Mouse (Mus musculus): ENCODE data around the gene Abcc4.

Abcc4 gene

GRCm38 (mm10) chr14:118699508-118699907, 6.5 kb downstream of the Abcc4 start:
- DNase-seq (ENCODE audit: low read depth, low spot score) = no peak
- Histone ChIP-seq H3K36me3 (ENCODE audit: control insufficient read depth, insufficient read depth, low read length, poor library complexity, severe bottlenecking) (no peaks in the 10 kb centered on the region), H3K27me3 (ENCODE audit: control insufficient read depth, insufficient read depth, low read length, poor library complexity, severe bottlenecking) (no peaks in the 10 kb centered on the region)

GRCm38 (mm10) chr14:118696556-118697289, 9.3 kb downstream of the Abcc4 start:
- no peaks in the 10 kb centered on the region for H3K36me3 ChIP-seq (ENCODE audit: control insufficient read depth, insufficient read depth, low read length, poor library complexity, severe bottlenecking)
- DNase-seq (ENCODE audit: low read depth, low spot score) = no peak
- no peaks in the 10 kb centered on the region for H3K27me3 ChIP-seq (ENCODE audit: control insufficient read depth, insufficient read depth, low read length, poor library complexity, severe bottlenecking)

- no peaks in the 10 kb centered on the region for H3K27me3 ChIP-seq (ENCODE audit: control insufficient read depth, insufficient read depth, low read length, poor library complexity, severe bottlenecking)
- no peaks in the 10 kb centered on the region for H3K36me3 ChIP-seq (ENCODE audit: control insufficient read depth, insufficient read depth, low read length, poor library complexity, severe bottlenecking)
Observed at GRCm38 (mm10) chr14:118695866-118696265, 10.2 kb downstream of the Abcc4 start.

GRCm38 (mm10) chr14:118694321-118694720, 11.7 kb downstream of the Abcc4 start:
- no peak for DNase-seq (ENCODE audit: low read depth, low spot score)
- Histone ChIP-seq H3K27me3 (ENCODE audit: control insufficient read depth, insufficient read depth, low read length, poor library complexity, severe bottlenecking) (no peaks in the 10 kb centered on the region), H3K36me3 (ENCODE audit: control insufficient read depth, insufficient read depth, low read length, poor library complexity, severe bottlenecking) (no peaks in the 10 kb centered on the region)

More at GRCm38 (mm10) chr14:118695866-118696265, 10.2 kb downstream of the Abcc4 start:
- DNase-seq (ENCODE audit: low read depth, low spot score) = no peak

- H3K27me3 ChIP-seq (ENCODE audit: control insufficient read depth, insufficient read depth, low read length, poor library complexity, severe bottlenecking) = no peaks in the 10 kb centered on the region
- DNase-seq (ENCODE audit: low read depth, low spot score) = peak; percentile 87
- H3K36me3 ChIP-seq (ENCODE audit: control insufficient read depth, insufficient read depth, low read length, poor library complexity, severe bottlenecking) = no peaks in the 10 kb centered on the region
Observed at GRCm38 (mm10) chr14:118691910-118692309, 14.1 kb downstream of the Abcc4 start.

GRCm38 (mm10) chr14:118691404-118691803, 14.6 kb downstream of the Abcc4 start:
- Histone ChIP-seq H3K36me3 (ENCODE audit: control insufficient read depth, insufficient read depth, low read length, poor library complexity, severe bottlenecking) (no peaks in the 10 kb centered on the region), H3K27me3 (ENCODE audit: control insufficient read depth, insufficient read depth, low read length, poor library complexity, severe bottlenecking) (no peaks in the 10 kb centered on the region)
- DNase-seq (ENCODE audit: low read depth, low spot score) = no peak

- no peaks in the 10 kb centered on the region for H3K36me3 ChIP-seq (ENCODE audit: control insufficient read depth, insufficient read depth, low read length, poor library complexity, severe bottlenecking)
- DNase-seq (ENCODE audit: low read depth, low spot score) = peak; percentile 17
Observed at GRCm38 (mm10) chr14:118690921-118691320, 15.1 kb downstream of the Abcc4 start.

GRCm38 (mm10) chr14:118690336-118690735, 15.7 kb downstream of the Abcc4 start:
- no peaks in the 10 kb centered on the region for H3K36me3 ChIP-seq (ENCODE audit: control insufficient read depth, insufficient read depth, low read length, poor library complexity, severe bottlenecking)
- H3K27me3 ChIP-seq (ENCODE audit: control insufficient read depth, insufficient read depth, low read length, poor library complexity, severe bottlenecking) = no peaks in the 10 kb centered on the region
- DNase-seq (ENCODE audit: low read depth, low spot score) = no peak

More at GRCm38 (mm10) chr14:118690921-118691320, 15.1 kb downstream of the Abcc4 start:
- no peaks in the 10 kb centered on the region for H3K27me3 ChIP-seq (ENCODE audit: control insufficient read depth, insufficient read depth, low read length, poor library complexity, severe bottlenecking)

- peak; percentile 40 for DNase-seq (ENCODE audit: low read depth, low spot score)
- H3K36me3 ChIP-seq (ENCODE audit: control insufficient read depth, insufficient read depth, low read length, poor library complexity, severe bottlenecking) = no peaks in the 10 kb centered on the region
Observed at GRCm38 (mm10) chr14:118688643-118689042, 17.4 kb downstream of the Abcc4 start.

GRCm38 (mm10) chr14:118686861-118687260, 19.2 kb downstream of the Abcc4 start:
- no peaks in the 10 kb centered on the region for H3K27me3 ChIP-seq (ENCODE audit: control insufficient read depth, insufficient read depth, low read length, poor library complexity, severe bottlenecking)
- H3K36me3 ChIP-seq (ENCODE audit: control insufficient read depth, insufficient read depth, low read length, poor library complexity, severe bottlenecking) = no peaks in the 10 kb centered on the region
- DNase-seq (ENCODE audit: low read depth, low spot score) = no peak

More at GRCm38 (mm10) chr14:118688643-118689042, 17.4 kb downstream of the Abcc4 start:
- H3K27me3 ChIP-seq (ENCODE audit: control insufficient read depth, insufficient read depth, low read length, poor library complexity, severe bottlenecking) = no peaks in the 10 kb centered on the region

- Histone ChIP-seq H3K27me3 (ENCODE audit: control insufficient read depth, insufficient read depth, low read length, poor library complexity, severe bottlenecking) (no peaks in the 10 kb centered on the region), H3K36me3 (ENCODE audit: control insufficient read depth, insufficient read depth, low read length, poor library complexity, severe bottlenecking) (no peaks in the 10 kb centered on the region)
- no peak for DNase-seq (ENCODE audit: low read depth, low spot score)
Observed at GRCm38 (mm10) chr14:118685572-118685971, 20.4 kb downstream of the Abcc4 start.

GRCm38 (mm10) chr14:118682339-118683034, 23.5 kb downstream of the Abcc4 start:
- Histone ChIP-seq H3K36me3 (ENCODE audit: control insufficient read depth, insufficient read depth, low read length, poor library complexity, severe bottlenecking) (no peaks in the 10 kb centered on the region), H3K27me3 (ENCODE audit: control insufficient read depth, insufficient read depth, low read length, poor library complexity, severe bottlenecking) (no peaks in the 10 kb centered on the region)
- DNase-seq (ENCODE audit: low read depth, low spot score) = no peak

GRCm38 (mm10) chr14:118681087-118681486, 24.9 kb downstream of the Abcc4 start:
- H3K36me3 ChIP-seq (ENCODE audit: control insufficient read depth, insufficient read depth, low read length, poor library complexity, severe bottlenecking) = no peaks in the 10 kb centered on the region
- DNase-seq (ENCODE audit: low read depth, low spot score) = no peak
- no peaks in the 10 kb centered on the region for H3K27me3 ChIP-seq (ENCODE audit: control insufficient read depth, insufficient read depth, low read length, poor library complexity, severe bottlenecking)

GRCm38 (mm10) chr14:118678279-118678985, 27.6 kb downstream of the Abcc4 start:
- Histone ChIP-seq H3K27me3 (ENCODE audit: control insufficient read depth, insufficient read depth, low read length, poor library complexity, severe bottlenecking) (no peaks in the 10 kb centered on the region), H3K36me3 (ENCODE audit: control insufficient read depth, insufficient read depth, low read length, poor library complexity, severe bottlenecking) (no peaks in the 10 kb centered on the region)
- DNase-seq (ENCODE audit: low read depth, low spot score) = no peak

All from splenic B cell, adult 2 months (primary cell).